8 mouse cellular contexts compared by ENCODE assay signal in the genomic region with DNA sequence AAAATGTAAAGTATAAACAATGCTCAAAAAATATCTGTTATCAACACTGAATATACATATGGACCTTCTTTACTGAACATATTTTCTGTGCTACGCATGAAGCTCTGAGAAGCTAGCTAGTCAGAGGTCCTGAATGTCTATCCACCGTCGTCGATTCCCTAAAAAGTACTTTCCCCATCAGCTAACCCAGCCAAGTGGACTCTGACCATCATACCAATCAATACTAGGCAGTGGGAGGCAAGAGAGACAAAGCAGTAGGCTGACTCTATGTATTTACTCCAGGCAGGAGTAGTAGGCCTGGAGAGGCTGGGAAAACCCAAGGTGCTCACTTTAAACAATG. TPM values are rescaled to one million over a fixed set of nuclear protein-coding genes. Genes with fewer than 3 reads are reported as not detected.
DNase-seq lines count a peak whose midpoint lies in the region; ATAC-seq and TF ChIP-seq lines count a peak whose summit lies in the region.

No protein-coding gene starts in this region.

- no peak for TF ChIP-seq CTCF in G1E (IDR thresholded peaks at IDR 0.05; ENCODE audit: low read depth, low read length)
- TF ChIP-seq CTCF in forebrain, postnatal 0 days (IDR thresholded peaks at IDR 0.05; ENCODE audit: low read depth) = no peak

- H3K36me3 ChIP-seq in heart, embryonic 10.5 days = peaks cover 1% of the 10 kb centered on the region
- H3K36me3 ChIP-seq in G1E (replicated peaks) (peaks cover 20% of the 10 kb centered on the region), macrophage (ENCODE audit: inconsistent target) (no peaks in the 10 kb centered on the region)
- peaks cover under 1% of the 10 kb centered on the region; the same call in 1 of the 2 replicates for H3K36me3 ChIP-seq in forebrain, postnatal 0 days (ENCODE audit: insufficient read depth)

- no peaks in the 10 kb centered on the region for H3K9me3 ChIP-seq in heart, embryonic 10.5 days
- H3K9me3 ChIP-seq in G1E (replicated peaks) = no peaks in the 10 kb centered on the region
- H3K9me3 ChIP-seq in forebrain, postnatal 0 days (ENCODE audit: low read length) = no peaks in the 10 kb centered on the region

- peak overlapping the region; percentile 99; the same call in 1 of the 2 replicates for H3K27ac ChIP-seq in heart, embryonic 10.5 days
- H3K27ac ChIP-seq in forebrain, postnatal 0 days (ENCODE audit: low read depth, low read length) = no peak overlapping the region
- 0 out of 2 replicates have a peak overlapping the region, but pooled peaks have one; percentile 87 for H3K27ac ChIP-seq in macrophage

- H3K79me2 ChIP-seq in macrophage (ENCODE audit: inconsistent target) = peaks cover 64% of the 10 kb centered on the region

- H3K4me3 ChIP-seq in heart, embryonic 10.5 days = peak overlapping the region; percentile 93
- peak overlapping the region; percentile 93 for H3K4me3 ChIP-seq in G1E (ENCODE audit: low read depth, low read length)
- H3K4me3 ChIP-seq in forebrain, postnatal 0 days (ENCODE audit: low read depth, low read length) = peak overlapping the region; percentile 96
- peak overlapping the region; percentile 82 for H3K4me3 ChIP-seq in macrophage (ENCODE audit: inconsistent target)

- peaks cover 21% of the 10 kb centered on the region for H3K4me1 ChIP-seq in heart, embryonic 10.5 days
- peaks cover 44% of the 10 kb centered on the region for H3K4me1 ChIP-seq in G1E (ENCODE audit: insufficient read depth, low read depth, low read length)
- H3K4me1 ChIP-seq in forebrain, postnatal 0 days (ENCODE audit: insufficient read depth) = peaks cover 8% of the 10 kb centered on the region; the same call in 1 of the 2 replicates

- DNase-seq in heart, embryonic 10.5 days (ENCODE audit: low spot score) = no peak
- DNase-seq in heart, postnatal 10 days = no peak
- no peak for DNase-seq in G1E (ENCODE audit: low spot score)
- no peak for DNase-seq in forebrain, postnatal 0 days
- DNase-seq in frontal cortex, postnatal 10 days (ENCODE audit: low spot score in 2 of 2) = no peak
- DNase-seq in urinary bladder, postnatal 4 days (ENCODE audit: low spot score in 2 of 2) = no peak

- peak overlapping the region; percentile 85 for H3K4me2 ChIP-seq in forebrain, postnatal 0 days (ENCODE audit: low read depth)

- peak overlapping the region; percentile 82; the same call in 1 of the 2 replicates for H3K9ac ChIP-seq in forebrain, postnatal 0 days

- no peaks in the 10 kb centered on the region for H3K27me3 ChIP-seq in heart, embryonic 10.5 days (ENCODE audit: insufficient read depth, poor library complexity, severe bottlenecking)
- H3K27me3 ChIP-seq in G1E (ENCODE audit: insufficient read depth, low read length) = no peaks in the 10 kb centered on the region
- no peaks in the 10 kb centered on the region for H3K27me3 ChIP-seq in forebrain, postnatal 0 days (ENCODE audit: insufficient read depth, low read length)

- WGBS in heart, embryonic 10.5 days = 20% methylated on average over 4 of the region's 4 CpGs
- WGBS in forebrain, postnatal 0 days = 10% methylated on average over 4 of the region's 4 CpGs
- 32% methylated on average over 4 of the region's 4 CpGs for WGBS in macrophage (ENCODE audit: missing documents)

- no peak for ATAC-seq in G1E (ENCODE audit: extremely low read depth, insufficient number of reproducible peaks, low FRiP score, poor library complexity, severe bottlenecking)
- no peak for ATAC-seq in forebrain, postnatal 0 days
- ATAC-seq in megakaryocyte-erythroid progenitor cell, adult 5-6 weeks (replicated peaks; ENCODE audit: low FRiP score, low TSS enrichment, poor library complexity, severe bottlenecking) = no peak

- intact Hi-C loops in heart, postnatal 10 days (cut with DNase I) = loop anchor here (5.0 kb wide), 2 partner anchors 87 to 222 kb away; partner anchors contain the start of genes 9130023H24Rik and Armc5

RNA-seq across cellular contexts. Expression of gene Tial1, which starts 1.8 kb away (rescaled TPM):
- 16.3 and 19.9 TPM in 2 replicates for polyA plus RNA-seq in heart, embryonic 10.5 days (2016; fragmentation: Nextera tagmentation; extraction: Ambion mirVana)
- 10 to 100 TPM; 52.5 to 54.6 TPM for total RNA-seq in heart, postnatal 10 days (2021)
- 139 and 151 TPM in 2 replicates for total RNA-seq in G1E (2014; fragmentation: Nextera tagmentation)
- total RNA-seq in G1E (2017) = 48.2 and 59.7 TPM in 2 replicates
- 51.5 and 70.7 TPM in 2 replicates for polyA plus RNA-seq in G1E (2012)
- 60.9 and 76.7 TPM in 2 replicates for total RNA-seq in forebrain, postnatal 0 days (2014; rRNA removed)
- polyA plus RNA-seq in forebrain, postnatal 0 days (2015; fragmentation: Nextera tagmentation; extraction: Ambion mirVana) = 17.3 and 22.5 TPM in 2 replicates
- 100 to 1,000 TPM; 134 to 314 (median 197) TPM for total RNA-seq in macrophage (2018; cell fraction: chromatin; rRNA removed)
- 10 to 100 TPM; 33.4 to 56.3 (median 43.4) TPM for total RNA-seq in macrophage (2018; cell fraction: cytosol; rRNA removed)
- 100 to 1,000 TPM in 15 of 26 experiments, 10 to 100 TPM in 11; 55.8 to 208 (median 138) TPM for total RNA-seq in macrophage (2018; cell fraction: nucleus; rRNA removed)
- polyA plus RNA-seq in macrophage (2018) = 52.9 to 67.1 TPM (median 56.1 TPM) in 3 replicates
- total RNA-seq in megakaryocyte-erythroid progenitor cell, adult 5-6 weeks (2014; fragmentation: Nextera tagmentation) = 189 and 238 TPM in 2 replicates
- total RNA-seq in megakaryocyte-erythroid progenitor cell, adult 5-6 weeks (2017) = 50.6 and 67.8 TPM in 2 replicates

RNA-seq across cellular contexts. Expression of gene Rgs10, which starts 41.2 kb away (rescaled TPM):
- polyA plus RNA-seq in heart, embryonic 10.5 days (2016; fragmentation: Nextera tagmentation; extraction: Ambion mirVana) = 16.4 and 19.3 TPM in 2 replicates
- 10 to 100 TPM; 10.7 to 10.9 TPM for total RNA-seq in heart, postnatal 10 days (2021)
- 156 and 172 TPM in 2 replicates for total RNA-seq in G1E (2014; fragmentation: Nextera tagmentation)
- total RNA-seq in G1E (2017) = 121 and 126 TPM in 2 replicates
- polyA plus RNA-seq in G1E (2012) = 133 and 183 TPM in 2 replicates
- 53.2 and 54.5 TPM in 2 replicates for total RNA-seq in forebrain, postnatal 0 days (2014; rRNA removed)
- polyA plus RNA-seq in forebrain, postnatal 0 days (2015; fragmentation: Nextera tagmentation; extraction: Ambion mirVana) = 51.7 and 64.2 TPM in 2 replicates
- 100 to 1,000 TPM in 5 of 26 experiments, 10 to 100 TPM in 21; 21.3 to 162 (median 50.2) TPM for total RNA-seq in macrophage (2018; cell fraction: chromatin; rRNA removed)
- 100 to 1,000 TPM; 149 to 501 (median 221) TPM for total RNA-seq in macrophage (2018; cell fraction: cytosol; rRNA removed)
- total RNA-seq in macrophage (2018; cell fraction: nucleus; rRNA removed) = 100 to 1,000 TPM in 3 of 26 experiments, 10 to 100 TPM in 23; 24.5 to 128 (median 54.6) TPM
- polyA plus RNA-seq in macrophage (2018) = 269 to 404 TPM (median 315 TPM) in 3 replicates
- 152 and 177 TPM in 2 replicates for total RNA-seq in megakaryocyte-erythroid progenitor cell, adult 5-6 weeks (2014; fragmentation: Nextera tagmentation)
- 119 and 210 TPM in 2 replicates for total RNA-seq in megakaryocyte-erythroid progenitor cell, adult 5-6 weeks (2017)
